Mouse (Mus musculus) erythroblast, embryonic 14.5 days (primary cell): ENCODE measurements around the gene Bmpr1b.

Source experiments
- GATA1 ChIP-seq: IDR thresholded peaks from 2 replicates; pipeline ENCODE4 v1.6.1; 2012; ENCODE audit warnings: low read length, inconsistent platforms, mixed read lengths
- TAL1 ChIP-seq: IDR thresholded peaks from 3 replicates; pipeline ENCODE4 v1.6.1; 2012; ENCODE audit warnings: low read length, inconsistent platforms, mixed read lengths

- no peak for TF ChIP-seq GATA1
- TF ChIP-seq TAL1, result no peak
These were observed 48.4 kb downstream of the Bmpr1b start for GRCm38 (mm10) chr3:142120795-142121194.
